Mouse (Mus musculus) spleen, postnatal 14 days (tissue): ENCODE data around the gene Trabd2b.

Experiments used
- DNase-seq, 2 experiments: peaks; one replicate each; pipeline ENCODE4 v3.0.0; 2021 to 2022; ENCODE audit warnings: low spot score in 2 of 2

Trabd2b gene

DNA sequence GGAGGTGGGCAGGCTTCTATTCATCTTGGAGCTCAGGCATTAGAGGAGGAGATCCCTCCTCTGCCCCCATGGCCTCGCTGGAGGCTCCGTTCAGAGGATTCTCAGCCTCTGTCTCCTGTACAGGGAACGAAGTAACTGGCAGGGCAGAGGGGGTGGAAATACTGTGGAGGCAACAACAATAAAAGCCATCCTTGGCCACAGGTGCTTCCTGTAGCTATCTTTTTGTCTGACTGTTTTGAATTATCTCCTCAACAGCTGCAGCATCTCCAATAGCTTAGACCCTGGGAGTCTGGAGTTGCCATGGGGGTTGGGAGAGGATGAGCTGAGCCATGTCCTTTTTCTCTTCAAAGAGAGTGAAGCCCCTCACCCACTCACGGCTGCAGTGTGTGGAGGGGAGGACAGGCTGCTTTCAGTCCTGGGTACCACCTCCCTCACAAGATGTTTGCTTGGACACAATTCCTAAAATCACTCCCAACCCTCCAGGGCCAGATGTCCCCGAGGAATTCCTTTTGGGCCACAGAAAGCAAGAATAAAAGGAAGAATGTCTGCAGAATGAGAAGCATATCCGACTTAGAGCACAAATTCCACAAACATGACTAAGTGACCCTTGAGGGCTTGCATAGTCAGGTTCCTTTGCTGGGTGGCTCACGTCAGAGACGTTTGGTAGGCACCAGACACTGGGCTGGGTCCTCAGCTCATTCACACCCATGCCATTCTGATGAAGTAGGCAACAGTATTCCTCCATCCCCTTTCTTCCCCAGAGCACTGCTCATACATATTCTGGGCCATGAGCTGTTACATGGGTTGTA lies 194.9 kb downstream of the Trabd2b start:
- DNase-seq, result no peak

- no peak for DNase-seq
Observed at GRCm38 (mm10) chr4:114605670-114606069, 199.1 kb downstream of the Trabd2b start.

DNA sequence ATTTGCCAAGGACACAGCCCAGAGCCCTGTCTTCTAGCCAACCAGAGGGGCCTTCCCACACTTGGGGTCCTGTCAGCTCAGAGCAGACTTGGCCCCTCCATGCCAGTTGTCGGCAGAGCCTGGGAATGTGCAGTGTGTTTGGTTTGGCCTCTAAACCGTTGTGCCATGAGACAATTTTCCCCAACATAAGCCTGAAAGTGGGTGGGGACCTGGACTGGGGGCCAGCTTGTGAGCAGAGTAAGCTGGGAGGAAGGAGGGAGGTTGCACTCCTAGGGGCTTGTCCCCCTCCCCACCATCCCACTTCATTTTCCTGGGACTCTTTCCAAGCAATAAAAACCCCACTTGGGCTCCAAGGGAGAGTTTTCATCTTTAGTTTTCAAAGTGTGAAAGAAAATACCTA lies 201.3 kb downstream of the Trabd2b start:
- DNase-seq, result no peak

DNA sequence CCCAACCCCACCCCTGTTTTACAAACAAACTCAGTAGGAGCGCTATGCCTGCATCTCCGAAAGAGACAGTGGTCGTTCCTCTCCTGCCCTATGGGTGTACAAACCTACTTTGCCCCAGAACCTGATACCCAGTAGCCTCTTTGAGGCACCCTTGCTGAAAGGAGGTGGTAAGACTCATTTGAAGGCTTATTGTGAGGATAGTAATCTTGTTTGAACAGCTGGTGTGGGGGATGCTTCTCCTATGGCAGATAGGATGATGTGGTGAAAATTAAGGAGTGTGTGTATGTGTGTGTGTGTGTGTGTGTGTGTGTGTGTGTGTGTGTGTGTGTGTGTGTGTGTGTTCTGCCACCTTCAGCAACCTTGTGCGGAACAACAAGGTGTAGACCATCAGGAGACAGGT lies 202.8 kb downstream of the Trabd2b start:
- no peak for DNase-seq

- no peak for DNase-seq
Observed at GRCm38 (mm10) chr4:114611166-114611929, 204.8 kb downstream of the Trabd2b start.

DNA sequence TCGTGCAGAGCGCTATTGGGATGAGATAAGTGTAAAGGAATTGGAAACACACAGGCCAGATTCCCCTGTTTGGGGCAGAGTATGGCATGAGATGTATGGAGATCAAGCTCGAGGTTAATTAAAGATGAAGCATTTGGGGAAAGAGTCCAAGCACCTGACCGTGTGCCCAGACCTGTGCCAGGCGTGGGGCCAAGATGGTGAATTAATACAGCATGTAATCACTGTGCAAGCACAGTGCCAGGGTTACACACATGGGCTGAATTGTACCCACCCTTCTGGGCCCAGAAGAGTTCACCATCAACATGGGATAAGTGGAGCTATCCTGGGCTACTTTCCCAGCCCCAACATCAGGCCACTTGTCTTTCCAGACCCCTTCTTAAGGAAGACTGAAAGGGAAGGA lies 205.5 kb downstream of the Trabd2b start:
- DNase-seq, result no peak

DNA sequence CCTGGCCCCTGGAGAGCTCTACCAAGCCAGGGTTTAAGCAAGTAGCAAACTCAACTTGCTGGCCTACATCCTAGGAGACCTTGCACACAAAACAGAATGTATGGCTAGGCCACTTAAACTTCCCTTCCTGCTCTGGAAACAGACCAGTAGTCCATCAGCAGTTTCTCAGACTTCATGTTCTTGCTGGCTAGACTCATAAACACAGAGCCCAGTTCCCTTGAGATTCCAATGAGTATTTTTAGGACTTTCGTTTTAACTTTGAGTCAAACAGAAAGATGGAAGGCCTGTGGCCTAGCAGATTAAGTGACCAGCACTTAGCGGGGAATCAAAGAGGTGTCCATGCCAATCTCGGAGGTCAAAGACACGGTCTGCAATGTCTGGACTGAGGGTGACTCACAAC lies 206.3 kb downstream of the Trabd2b start:
- no peak for DNase-seq

DNA sequence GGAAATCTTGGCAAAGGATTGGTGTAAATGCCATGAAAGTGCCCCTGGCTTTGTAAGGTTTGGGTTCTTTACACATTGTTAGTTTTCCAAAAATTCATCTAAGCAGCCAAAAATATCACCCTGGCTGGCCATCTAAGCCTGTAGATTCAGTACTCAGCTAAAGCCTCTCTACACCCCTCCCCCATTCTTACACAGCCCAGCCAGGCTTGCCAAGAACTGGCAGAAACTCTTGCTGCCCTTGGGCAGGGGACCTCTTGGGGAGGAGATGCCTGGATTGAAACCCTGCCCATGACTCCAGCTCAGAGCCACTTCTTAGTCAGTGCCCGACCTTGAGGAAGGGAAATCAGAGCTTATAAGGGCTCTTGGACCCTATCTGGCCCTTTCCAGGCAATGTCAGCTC lies 207.6 kb downstream of the Trabd2b start:
- DNase-seq, result no peak

GRCm38 (mm10) chr4:114615765-114616164 lies 209.2 kb downstream of the Trabd2b start:
- no peak for DNase-seq

GRCm38 (mm10) chr4:114622929-114623328 lies 216.4 kb downstream of the Trabd2b start:
- DNase-seq, result no peak

- DNase-seq, result no peak
Observed at GRCm38 (mm10) chr4:114624114-114624910, 217.8 kb downstream of the Trabd2b start.

DNA sequence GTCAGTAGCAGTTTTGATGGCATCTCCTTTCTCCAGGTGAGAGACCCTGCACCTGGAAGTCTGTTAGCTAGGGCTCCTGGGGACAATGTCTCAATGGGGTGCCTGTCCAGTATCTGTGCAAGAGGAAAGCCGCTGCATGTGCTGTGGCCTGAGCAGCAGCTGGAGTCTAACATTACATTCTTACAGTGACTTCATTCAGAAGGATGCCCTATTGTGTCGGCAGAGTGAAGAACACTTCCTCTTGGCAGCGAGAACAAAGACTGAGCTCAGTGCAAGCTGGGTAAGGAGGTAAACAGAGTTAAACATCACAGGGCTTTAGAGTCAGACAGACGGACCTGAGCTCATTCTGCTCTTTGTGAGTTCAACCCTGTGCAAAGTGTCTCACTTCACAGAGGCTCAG lies 218.8 kb downstream of the Trabd2b start:
- no peak for DNase-seq

DNA sequence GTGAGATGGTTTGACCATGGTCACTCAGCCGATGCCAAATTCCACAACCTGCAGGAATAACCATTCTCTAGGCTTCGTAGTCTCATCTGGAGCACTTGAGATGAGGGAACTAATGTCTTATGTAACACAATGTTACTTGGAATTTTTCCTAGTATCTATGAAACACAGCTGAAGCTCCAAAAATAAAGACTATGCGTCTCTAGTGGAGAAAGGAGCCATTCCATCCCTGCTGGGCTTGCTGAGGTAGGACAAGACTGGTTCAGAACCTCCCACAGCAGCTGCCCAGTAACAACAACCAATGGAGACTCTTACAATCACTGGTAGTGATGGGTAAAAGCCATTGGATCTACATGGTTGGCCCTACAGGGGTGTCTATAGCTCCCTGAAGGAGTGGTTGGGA lies 219.4 kb downstream of the Trabd2b start:
- no peak for DNase-seq

- no peak for DNase-seq
Observed at GRCm38 (mm10) chr4:114627674-114628293, 221.3 kb downstream of the Trabd2b start.

DNA sequence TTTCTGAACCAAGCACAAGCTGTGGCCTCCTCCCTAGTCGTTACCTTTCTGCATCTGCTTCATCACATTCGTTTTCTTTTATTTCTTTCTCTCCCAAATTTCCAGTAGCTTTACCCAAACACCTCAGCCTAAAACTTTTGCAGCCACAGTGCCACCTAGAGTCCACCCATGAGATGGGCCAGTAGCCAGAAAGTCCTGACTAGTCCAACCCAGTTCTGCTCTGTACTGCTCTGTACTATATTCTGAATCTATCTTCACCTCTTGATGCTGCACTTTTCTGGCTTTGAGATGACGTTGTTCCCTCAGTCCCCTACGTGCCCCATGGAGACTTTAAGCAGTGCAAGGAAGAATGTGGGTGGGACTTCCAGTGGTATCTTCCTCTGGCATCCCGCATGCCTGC lies 229.4 kb downstream of the Trabd2b start:
- no peak for DNase-seq

- no peak for DNase-seq
Observed at GRCm38 (mm10) chr4:114636324-114636723, 229.8 kb downstream of the Trabd2b start.

DNA sequence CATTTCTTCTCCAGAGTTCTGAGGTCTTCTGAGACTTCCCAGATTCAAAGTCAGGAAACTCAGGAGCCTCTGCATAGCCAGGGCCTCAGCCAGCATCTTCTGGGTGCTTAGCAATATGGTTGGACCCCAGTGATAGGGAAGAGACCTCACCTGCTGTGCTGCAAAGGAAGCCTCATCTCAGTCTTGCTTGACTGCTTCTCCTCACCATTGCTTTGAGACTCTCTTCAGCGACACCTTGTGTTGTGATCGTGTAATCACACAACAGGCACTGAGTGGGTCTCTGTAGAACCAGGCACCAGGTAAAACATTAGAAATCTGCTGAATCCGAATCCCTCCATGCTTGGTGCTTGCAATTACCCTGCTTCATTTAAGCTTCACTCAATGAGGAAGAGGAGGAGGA lies 230.6 kb downstream of the Trabd2b start:
- no peak for DNase-seq

DNA sequence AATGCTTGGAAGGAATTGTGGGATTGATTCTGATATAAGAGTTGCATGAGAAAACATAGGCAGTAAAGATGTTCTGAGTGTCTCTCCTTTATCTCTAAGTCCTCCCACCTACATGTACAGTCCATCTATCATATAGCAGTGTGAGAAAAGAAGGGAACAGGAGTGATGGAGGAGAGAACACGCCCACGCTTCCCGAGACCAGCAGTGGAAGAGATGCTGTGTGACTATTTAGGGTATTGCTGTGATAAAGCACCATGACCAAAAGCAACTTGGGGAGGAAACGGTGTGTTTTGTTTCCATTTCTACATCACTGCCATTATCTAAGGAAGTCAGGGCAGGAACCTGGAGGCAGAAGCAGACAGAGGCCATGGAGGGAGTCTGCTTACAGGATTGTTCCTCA lies 235.9 kb downstream of the Trabd2b start:
- no peak for DNase-seq

- DNase-seq, result no peak
Observed at GRCm38 (mm10) chr4:114643679-114644208, 237.2 kb downstream of the Trabd2b start.

DNA sequence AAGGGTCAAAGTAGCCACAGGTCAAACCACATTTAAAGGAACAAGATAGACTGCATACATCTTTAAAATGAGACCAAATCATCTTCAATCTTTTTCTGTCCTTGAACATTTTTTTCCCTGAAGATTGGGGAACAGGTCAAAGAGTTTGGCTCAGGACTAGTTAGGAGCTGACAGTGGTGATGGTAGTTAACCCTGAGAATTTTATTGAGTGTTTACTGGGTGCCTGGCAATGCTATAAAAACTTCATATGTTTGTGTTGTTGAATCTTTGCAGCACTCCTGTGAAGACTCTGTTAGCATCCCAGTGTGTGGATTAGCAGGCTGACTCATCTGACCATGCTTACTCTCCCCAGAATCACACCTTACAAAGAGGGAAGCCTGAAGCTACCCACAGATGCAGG lies 238.8 kb downstream of the Trabd2b start:
- DNase-seq, result no peak

GRCm38 (mm10) chr4:114646825-114647681 lies 240.5 kb downstream of the Trabd2b start:
- no peak for DNase-seq
